Mouse (Mus musculus) liver, postnatal 0 days (tissue): ENCODE results near the gene Ephb1.

Experiments used
- CTCF ChIP-seq: sonication (generic); IDR thresholded peaks from 2 replicates; pipeline ENCODE4 v1.5.1; 2016; ENCODE audit warnings: antibody characterized with exemption, low read depth
- EP300 ChIP-seq: IDR thresholded peaks from 2 replicates; pipeline ENCODE4 v1.6.1; 2016; ENCODE audit warnings: antibody characterized with exemption, low read depth, mild to moderate bottlenecking

DNA sequence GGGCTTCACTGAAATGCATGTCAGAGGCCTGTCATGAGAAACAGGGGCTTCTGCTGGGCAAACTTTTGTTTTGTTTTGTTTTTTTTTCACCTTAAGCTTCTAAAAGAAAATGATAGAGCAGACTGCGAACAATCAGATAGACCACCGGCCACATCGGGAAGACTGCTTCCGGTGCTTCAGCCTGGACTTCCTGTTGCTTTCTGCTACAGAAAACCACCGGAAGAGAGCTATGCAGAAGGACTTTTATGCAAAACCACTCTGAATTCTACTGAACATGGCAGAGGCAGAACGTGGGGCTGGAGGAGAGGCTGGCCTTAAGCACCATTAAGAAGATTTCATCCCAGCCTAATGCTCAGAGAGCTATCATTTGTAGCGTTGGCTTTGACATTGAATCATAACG is 382.2 kb downstream of the Ephb1 start:
- TF ChIP-seq CTCF (no peak), EP300 (no peak)
